Mouse (Mus musculus) midbrain, embryonic 16.5 days (tissue): ENCODE measurements around the gene Foxf2. TPM values are rescaled to one million over a fixed set of nuclear protein-coding genes. Genes with fewer than 3 reads are reported as not detected.

Experiments
- ATAC-seq: fragments of 200-750 bp; cut with Nextera tagmentation; 2 replicates; pipeline ENCODE4 v1.8.0; 2017; ENCODE audit warnings: moderate TSS enrichment
- H3K27ac ChIP-seq: fragments of 300-500 bp; sonication (generic); 2 replicates; pipeline ENCODE4 v1.5.1; 2014; ENCODE audit warnings: mild to moderate bottlenecking, low read length, mixed read lengths
- H3K27me3 ChIP-seq: fragments of 300-500 bp; sonication (generic); 2 replicates; pipeline ENCODE4 v1.6.1; 2014; ENCODE audit warnings: low read depth, low read length, mixed read lengths; ENCODE audit not compliant: control insufficient read depth, insufficient read depth
- H3K36me3 ChIP-seq: fragments of 300-500 bp; sonication (generic); 2 replicates; pipeline ENCODE4 v1.6.1; 2014; ENCODE audit warnings: mild to moderate bottlenecking, low read length, moderate library complexity, mixed read lengths; ENCODE audit not compliant: control insufficient read depth, insufficient read depth
- H3K4me1 ChIP-seq: fragments of 300-500 bp; sonication (generic); 2 replicates; pipeline ENCODE4 v1.6.1; 2014; ENCODE audit warnings: mild to moderate bottlenecking, low read length, mixed read lengths; ENCODE audit not compliant: control insufficient read depth, insufficient read depth
- H3K4me2 ChIP-seq: fragments of 300-500 bp; sonication (generic); 2 replicates; pipeline ENCODE4 v1.6.1; 2014; ENCODE audit warnings: mild to moderate bottlenecking, low read length, mixed read lengths
- H3K4me3 ChIP-seq: fragments of 300-500 bp; sonication (generic); 2 replicates; pipeline ENCODE4 v1.5.1; 2014; ENCODE audit warnings: low read depth, mild to moderate bottlenecking, low read length, moderate library complexity, mixed read lengths
- H3K9ac ChIP-seq: fragments of 300-500 bp; sonication (generic); 2 replicates; pipeline ENCODE4 v1.6.1; 2014; ENCODE audit warnings: low read depth, low read length, mixed read lengths
- H3K9me3 ChIP-seq: fragments of 300-500 bp; sonication (generic); replicated peaks from 2 replicates; pipeline ENCODE4 v1.6.1; 2014; ENCODE audit warnings: mild to moderate bottlenecking, low read length, mixed read lengths; ENCODE audit not compliant: control insufficient read depth, poor library complexity, severe bottlenecking
- WGBS: fragments of 180-500 bp; shearing (Covaris S2); extraction: QIAGEN DNeasy Blood & Tissue Kit; methylation state at CpG from one replicate; pipeline ENCODE4 v1.1.7; 2014; 5-methylcytosine and 5-hydroxymethylcytosine counted together
- polyA plus RNA-seq: library from polyadenylated mRNA; unstranded; fragments of >200 nt; fragmentation: Nextera tagmentation; extraction: Ambion mirVana; gene quantifications from 2 replicates; pipeline ENCODE4 v1.2.1, GENCODE M21; 2015

Foxf2 gene
- polyA plus RNA-seq, 1 experiment from 2014 or later = 4.1 TPM

DNA sequence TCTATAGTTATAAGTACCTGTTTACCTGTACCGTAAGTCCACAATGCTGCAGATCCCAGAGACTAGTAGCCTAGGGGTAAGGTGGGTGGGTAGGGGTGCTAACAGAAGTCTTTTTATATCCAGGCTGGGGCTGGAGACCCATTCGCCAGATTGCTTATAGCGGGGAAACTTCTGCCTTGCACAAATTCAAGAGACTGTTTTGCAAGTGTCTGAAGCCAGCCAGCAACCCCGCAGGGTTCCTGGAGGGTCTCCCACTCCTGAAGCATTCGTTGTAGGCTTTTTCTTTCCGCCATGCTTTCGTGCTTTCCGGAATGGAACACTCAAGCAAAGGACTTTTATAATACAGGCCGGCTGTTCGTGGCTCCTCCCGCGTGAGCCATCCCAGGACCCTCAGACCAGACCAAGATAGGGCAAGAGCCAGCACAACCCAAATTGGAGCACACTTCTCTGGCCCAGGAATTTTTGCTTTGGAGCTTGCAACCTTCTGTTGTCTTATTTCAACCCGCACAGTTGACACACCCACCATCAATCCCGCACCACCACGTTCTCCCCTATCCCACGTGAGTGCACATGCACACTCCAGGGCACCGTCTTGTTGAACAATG lies 10.0 kb upstream of the Foxf2 start:
- Histone ChIP-seq H3K9me3 (no peaks in the 10 kb centered on the region), H3K4me3 (no peak overlapping the region), H3K27me3 (peaks cover 68% of the 10 kb centered on the region), H3K27ac (no peak overlapping the region), H3K4me2 (no peak overlapping the region), H3K4me1 (peaks cover 4% of the 10 kb centered on the region; the same call in 1 of the 2 replicates), H3K9ac (no peak overlapping the region), H3K36me3 (no peaks in the 10 kb centered on the region)
- ATAC-seq = no peak
- WGBS = 2% methylated on average over 17 of the region's 17 CpGs

DNA sequence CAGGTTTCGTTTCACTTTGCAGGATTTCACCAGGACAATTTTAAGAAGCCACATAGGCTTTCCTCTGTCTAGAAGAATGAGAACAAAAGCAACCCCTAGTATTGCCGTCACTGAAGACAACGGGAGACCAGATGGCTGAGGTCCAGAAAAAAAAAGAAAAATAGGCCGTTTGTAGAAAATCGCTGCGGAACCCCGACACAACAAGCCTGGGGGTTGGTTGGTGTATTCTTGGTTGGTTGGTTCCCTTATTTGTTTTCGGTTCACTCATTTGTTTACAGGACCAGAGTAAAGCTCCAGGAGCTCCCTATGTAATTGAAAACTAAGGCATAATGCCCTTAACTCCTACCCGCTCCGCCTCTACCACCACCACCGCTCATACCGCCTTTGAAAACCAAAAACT lies 7.6 kb upstream of the Foxf2 start:
- Histone ChIP-seq H3K4me3 (peak overlapping the region; percentile 32), H3K27ac (no peak overlapping the region), H3K9ac (no peak overlapping the region), H3K4me1 (peaks cover 4% of the 10 kb centered on the region; the same call in 1 of the 2 replicates), H3K4me2 (peak overlapping the region; percentile 59), H3K9me3 (no peaks in the 10 kb centered on the region), H3K36me3 (no peaks in the 10 kb centered on the region), H3K27me3 (peaks cover 68% of the 10 kb centered on the region)
- peak; percentile 15; the same call in 1 of the 2 replicates for ATAC-seq
- WGBS = under 1% methylated on average over 12 of the region's 12 CpGs

- H3K9ac ChIP-seq = no peak overlapping the region
- peaks cover 4% of the 10 kb centered on the region; the same call in 1 of the 2 replicates for H3K4me1 ChIP-seq
- H3K36me3 ChIP-seq = no peaks in the 10 kb centered on the region
- WGBS = under 1% methylated on average over 13 of the region's 14 CpGs
- peak; percentile 51; the same call in 1 of the 2 replicates for ATAC-seq
- peaks cover 69% of the 10 kb centered on the region for H3K27me3 ChIP-seq
- H3K9me3 ChIP-seq = 0 out of 2 replicates have a peak, but pooled peaks cover 2% of the 10 kb centered on the region
- H3K4me2 ChIP-seq = peak overlapping the region; percentile 59
- H3K4me3 ChIP-seq = peak overlapping the region; percentile 32
- H3K27ac ChIP-seq = no peak overlapping the region
These were observed 7.2 kb upstream of the Foxf2 start for GRCm38 (mm10) chr13:31618416-31618815.

GRCm38 (mm10) chr13:31618919-31619655 lies 6.5 kb upstream of the Foxf2 start:
- WGBS = 5% methylated on average over 18 of the region's 18 CpGs
- Histone ChIP-seq H3K9me3 (0 out of 2 replicates have a peak, but pooled peaks cover 2% of the 10 kb centered on the region), H3K4me1 (peaks cover 4% of the 10 kb centered on the region; the same call in 1 of the 2 replicates), H3K4me2 (peak overlapping the region; percentile 59; the same call in 1 of the 2 replicates), H3K9ac (no peak overlapping the region), H3K27ac (no peak overlapping the region), H3K4me3 (no peak overlapping the region), H3K27me3 (peaks cover 69% of the 10 kb centered on the region), H3K36me3 (no peaks in the 10 kb centered on the region)
- no peak for ATAC-seq

DNA sequence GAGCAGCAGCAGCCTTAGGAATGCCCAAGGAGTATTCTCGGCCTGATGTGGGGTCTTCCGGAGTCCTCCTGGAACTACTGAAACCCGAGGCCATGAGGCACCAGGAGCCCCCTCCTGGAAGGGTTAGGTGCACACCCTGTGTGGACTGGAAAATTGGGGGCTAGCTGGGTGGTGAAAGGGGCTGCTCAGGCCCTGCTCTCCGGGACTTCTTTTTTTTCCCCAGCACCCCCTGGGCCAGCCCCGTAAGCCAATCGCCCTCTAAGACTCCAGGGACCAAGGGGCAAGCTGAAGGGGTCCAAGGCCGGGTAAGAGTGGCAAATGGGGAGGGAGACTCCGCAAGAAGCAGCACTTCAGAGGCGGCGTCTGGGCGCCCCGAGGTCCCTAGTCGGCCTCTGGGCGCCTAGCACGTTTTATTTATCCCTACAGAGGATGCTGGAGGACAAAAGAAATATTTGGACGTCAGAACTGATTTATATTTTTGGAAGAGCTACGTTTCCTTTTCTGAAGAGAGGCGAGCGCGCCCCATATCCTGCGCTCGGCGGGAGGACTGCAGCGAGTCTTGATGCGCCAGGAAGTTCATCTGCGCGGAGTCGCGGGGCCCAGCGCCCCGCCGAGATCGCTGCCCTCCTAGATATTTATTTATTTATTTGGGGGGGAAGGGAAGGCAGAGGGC lies 5.7 kb upstream of the Foxf2 start:
- Histone ChIP-seq H3K9me3 (0 out of 2 replicates have a peak, but pooled peaks cover 2% of the 10 kb centered on the region), H3K27me3 (peaks cover 74% of the 10 kb centered on the region), H3K9ac (no peak overlapping the region), H3K4me1 (peaks cover 7% of the 10 kb centered on the region), H3K4me2 (peak overlapping the region; percentile 8; the same call in 1 of the 2 replicates), H3K27ac (no peak overlapping the region), H3K36me3 (no peaks in the 10 kb centered on the region), H3K4me3 (no peak overlapping the region)
- ATAC-seq = 0 out of 2 replicates have a peak, but pooled peaks have one; percentile 28
- WGBS = under 1% methylated on average over 33 of the region's 33 CpGs

DNA sequence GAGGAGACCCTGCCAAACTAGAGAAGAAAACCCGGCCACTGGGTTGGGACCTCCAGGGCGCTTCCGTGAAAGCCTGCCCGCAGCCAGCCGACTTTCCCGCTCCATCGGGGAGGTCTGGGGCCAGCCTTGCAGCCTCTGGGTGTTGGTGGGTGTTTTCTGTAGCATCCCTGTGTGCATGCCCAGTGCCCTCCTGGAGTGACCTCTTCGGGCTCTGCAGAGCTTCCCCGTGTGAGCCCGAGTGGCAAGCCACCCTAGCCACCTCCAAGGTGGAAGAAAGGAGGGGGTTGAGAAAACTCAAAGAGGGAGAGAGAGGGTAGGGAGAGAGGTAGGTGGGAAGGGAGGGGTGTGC lies 5.1 kb upstream of the Foxf2 start:
- Histone ChIP-seq H3K36me3 (no peaks in the 10 kb centered on the region), H3K9me3 (0 out of 2 replicates have a peak, but pooled peaks cover 2% of the 10 kb centered on the region), H3K4me3 (no peak overlapping the region), H3K4me1 (peaks cover 12% of the 10 kb centered on the region), H3K4me2 (peak overlapping the region; percentile 8; the same call in 1 of the 2 replicates), H3K27ac (no peak overlapping the region), H3K27me3 (peaks cover 77% of the 10 kb centered on the region), H3K9ac (no peak overlapping the region)
- WGBS = under 1% methylated on average over 10 of the region's 10 CpGs
- ATAC-seq = no peak

- Histone ChIP-seq H3K4me2 (no peak overlapping the region), H3K4me3 (no peak overlapping the region)
- 8% methylated on average over 4 of the region's 4 CpGs for WGBS
These were observed 4.7 kb upstream of the Foxf2 start for GRCm38 (mm10) chr13:31620937-31621336.

DNA sequence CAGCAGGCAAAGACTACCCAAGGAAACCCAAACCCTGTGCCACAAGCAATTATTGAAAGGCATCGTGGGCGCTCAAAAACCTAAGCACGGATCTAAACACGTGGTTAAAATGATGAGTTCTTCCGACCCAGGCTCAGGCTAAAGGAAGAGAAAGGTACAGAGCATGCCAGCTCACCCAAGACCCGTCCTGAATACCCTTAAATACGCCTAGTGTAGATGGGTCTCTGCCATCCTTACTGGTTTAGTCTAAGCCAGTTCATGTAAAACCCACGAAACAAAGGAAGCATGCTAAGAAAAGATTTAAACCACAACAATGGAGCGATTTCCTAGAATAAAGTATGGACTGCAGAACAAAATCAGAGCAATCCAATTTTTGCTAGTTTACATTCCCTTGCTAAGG lies 3.9 kb upstream of the Foxf2 start:
- Histone ChIP-seq H3K36me3 (no peaks in the 10 kb centered on the region), H3K27ac (no peak overlapping the region), H3K4me1 (peaks cover 24% of the 10 kb centered on the region), H3K4me2 (no peak overlapping the region), H3K9ac (no peak overlapping the region), H3K9me3 (0 out of 2 replicates have a peak, but pooled peaks cover 2% of the 10 kb centered on the region), H3K4me3 (no peak overlapping the region), H3K27me3 (peaks cover 77% of the 10 kb centered on the region)
- WGBS = 3% methylated on average over 9 of the region's 9 CpGs
- ATAC-seq = no peak

More at GRCm38 (mm10) chr13:31620937-31621336, 4.7 kb upstream of the Foxf2 start:
- no peaks in the 10 kb centered on the region for H3K36me3 ChIP-seq
- no peak for ATAC-seq
- H3K9me3 ChIP-seq = 0 out of 2 replicates have a peak, but pooled peaks cover 2% of the 10 kb centered on the region
- H3K27me3 ChIP-seq = peaks cover 80% of the 10 kb centered on the region
- peaks cover 16% of the 10 kb centered on the region for H3K4me1 ChIP-seq
- H3K9ac ChIP-seq = no peak overlapping the region
- H3K27ac ChIP-seq = no peak overlapping the region
